Mouse (Mus musculus) thymus, adult 2 months (tissue): Measurements from ENCODE around the gene Art1.

Experiments used
- CTCF ChIP-seq: fragments of 200-500 bp; IDR thresholded peaks from 2 replicates; pipeline ENCODE4 v1.5.1; 2012; ENCODE audit warnings: mild to moderate bottlenecking, control low read depth, low read length, moderate library complexity, borderline replicate concordance; ENCODE audit not compliant: control insufficient read depth, poor library complexity, insufficient read depth; ENCODE audit errors: extremely low read depth
- POLR2A ChIP-seq: fragments of 200-500 bp; IDR thresholded peaks from 2 replicates; pipeline ENCODE4 v1.6.1; 2012; ENCODE audit warnings: mild to moderate bottlenecking, low read length, control low read depth, moderate library complexity; ENCODE audit not compliant: control insufficient read depth, poor library complexity, insufficient read depth; ENCODE audit errors: extremely low read depth

DNA sequence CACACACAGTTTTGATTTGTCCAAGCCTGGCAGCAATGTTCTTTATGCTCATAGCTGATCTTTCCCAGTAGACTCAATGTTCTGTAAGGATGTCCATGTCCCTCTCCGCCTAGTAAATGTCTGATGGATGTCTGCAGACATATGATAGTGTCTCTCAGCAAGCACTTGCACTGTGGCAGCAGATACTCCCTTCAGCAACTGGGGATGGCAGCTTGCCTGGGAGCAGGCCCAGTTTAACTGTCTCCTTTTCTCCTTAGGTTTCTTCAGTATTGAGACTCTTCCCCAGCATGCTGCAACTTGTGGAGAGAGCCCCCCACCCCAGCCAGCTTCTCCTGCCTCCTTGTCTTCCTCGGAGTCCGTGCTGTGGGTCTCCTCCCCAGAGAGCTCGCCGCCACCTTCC is 19.8 kb upstream of the Art1 start:
- no peak for TF ChIP-seq CTCF
- TF ChIP-seq POLR2A: no peak
